Mouse (Mus musculus): ENCODE data around the gene Ankmy1. TPM values are rescaled to one million over a fixed set of nuclear protein-coding genes. Genes with fewer than 3 reads are reported as not detected.

Ankmy1 gene
- polyA plus RNA-seq, 1 experiment: 0.75 TPM

GRCm38 (mm10) chr1:92912286-92912685 lies 9.6 kb upstream of the Ankmy1 start:
- H3K4me1 ChIP-seq (ENCODE audit: control insufficient read depth, insufficient read depth, low read length): peaks cover 26% of the 10 kb centered on the region
- no peak overlapping the region; the same call in 1 of the 2 replicates for H3K27ac ChIP-seq (ENCODE audit: insufficient read depth, low read depth, low read length)
- no peak; the same call in 1 of the 2 replicates for TF ChIP-seq CTCF (conservative IDR thresholded peaks at IDR 0.05; ENCODE audit: insufficient read depth, insufficient read length, low read depth, low read length)
- no peak for TF ChIP-seq POLR2A (IDR thresholded peaks at IDR 0.05; ENCODE audit: low read depth, low read length)
- H3K27me3 ChIP-seq (replicated peaks; ENCODE audit: control insufficient read depth, insufficient read depth, low read length): no peaks in the 10 kb centered on the region
- DNase-seq: no peak
- no peaks in the 10 kb centered on the region for H3K36me3 ChIP-seq (ENCODE audit: control insufficient read depth, insufficient read depth, low read length)
- peak overlapping the region; percentile 47 for H3K4me3 ChIP-seq (ENCODE audit: insufficient read depth, low read depth, low read length)
- 28% methylated on average over 1 of the region's 1 CpGs for WGBS

GRCm38 (mm10) chr1:92911721-92912138 lies 9.0 kb upstream of the Ankmy1 start:
- 18% methylated on average over 8 of the region's 8 CpGs for WGBS
- H3K36me3 ChIP-seq (ENCODE audit: control insufficient read depth, insufficient read depth, low read length): no peaks in the 10 kb centered on the region
- H3K4me1 ChIP-seq (ENCODE audit: control insufficient read depth, insufficient read depth, low read length): peaks cover 26% of the 10 kb centered on the region
- DNase-seq: peak; percentile 42
- TF ChIP-seq CTCF (conservative IDR thresholded peaks at IDR 0.05; ENCODE audit: insufficient read depth, insufficient read length, low read depth, low read length) (no peak), POLR2A (IDR thresholded peaks at IDR 0.05; ENCODE audit: low read depth, low read length) (no peak)
- peak overlapping the region; percentile 49; the same call in 1 of the 2 replicates for H3K27ac ChIP-seq (ENCODE audit: insufficient read depth, low read depth, low read length)
- peak overlapping the region; percentile 47 for H3K4me3 ChIP-seq (ENCODE audit: insufficient read depth, low read depth, low read length)
- no peaks in the 10 kb centered on the region for H3K27me3 ChIP-seq (replicated peaks; ENCODE audit: control insufficient read depth, insufficient read depth, low read length)

DNA sequence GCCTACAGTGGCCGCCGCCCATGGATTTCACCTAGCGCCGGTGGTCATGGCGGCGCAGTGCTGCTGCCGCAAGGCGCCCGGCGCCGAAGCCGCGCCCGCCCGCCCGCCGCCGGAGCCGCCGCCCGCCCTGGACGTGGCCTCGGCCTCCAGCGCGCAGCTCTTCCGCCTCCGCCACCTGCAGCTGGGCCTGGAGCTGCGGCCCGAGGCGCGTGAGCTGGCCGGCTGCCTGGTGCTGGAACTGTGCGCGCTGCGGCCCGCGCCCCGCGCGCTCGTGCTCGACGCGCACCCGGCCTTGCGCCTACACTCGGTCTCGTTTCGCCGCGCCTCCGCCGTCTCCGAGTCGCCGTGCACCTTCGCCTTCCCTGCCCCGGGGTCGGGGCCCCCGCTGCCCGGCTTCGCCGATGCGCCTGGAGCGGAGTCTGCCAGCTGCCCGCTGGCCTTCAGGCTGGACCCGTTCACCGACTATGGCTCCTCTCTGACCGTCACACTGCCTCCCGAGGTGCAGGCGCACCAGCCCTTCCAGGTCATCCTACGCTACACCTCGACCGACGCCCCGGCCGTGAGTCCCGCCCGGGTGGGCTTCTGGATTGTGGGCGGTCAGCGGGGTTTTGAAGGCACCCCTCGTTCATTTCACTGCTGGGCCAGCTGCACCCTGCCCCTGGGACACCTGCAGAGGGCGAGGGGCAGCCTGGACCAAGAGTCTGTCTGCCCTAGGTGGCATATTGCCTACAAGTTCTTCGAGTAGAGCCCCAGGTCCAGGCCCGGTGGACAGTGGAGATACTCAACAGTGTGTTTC lies 8.4 kb upstream of the Ankmy1 start:
- 3% methylated on average over 77 of the region's 85 CpGs for WGBS
- H3K27ac ChIP-seq (ENCODE audit: insufficient read depth, low read depth, low read length): peak overlapping the region; percentile 49; the same call in 1 of the 2 replicates

GRCm38 (mm10) chr1:92910239-92910885 lies 7.7 kb upstream of the Ankmy1 start, which contains the start of gene Rnpepl1:
TSS of gene Rnpepl1 (plus strand) at chr1:92910783.
- TF ChIP-seq CTCF (conservative IDR thresholded peaks at IDR 0.05; ENCODE audit: insufficient read depth, insufficient read length, low read depth, low read length) (peak; percentile 58), POLR2A (IDR thresholded peaks at IDR 0.05; ENCODE audit: low read depth, low read length) (peak; percentile 12)
- WGBS: 1% methylated on average over 48 of the region's 57 CpGs
- peak; percentile 87 for DNase-seq

More for the DNA sequence above, 8.4 kb upstream of the Ankmy1 start:
- no peak for TF ChIP-seq CTCF (conservative IDR thresholded peaks at IDR 0.05; ENCODE audit: insufficient read depth, insufficient read length, low read depth, low read length)
- TF ChIP-seq POLR2A (IDR thresholded peaks at IDR 0.05; ENCODE audit: low read depth, low read length): no peak
- Histone ChIP-seq H3K4me3 (ENCODE audit: insufficient read depth, low read depth, low read length) (peak overlapping the region; percentile 47), H3K4me1 (ENCODE audit: control insufficient read depth, insufficient read depth, low read length) (peaks cover 26% of the 10 kb centered on the region), H3K36me3 (ENCODE audit: control insufficient read depth, insufficient read depth, low read length) (no peaks in the 10 kb centered on the region), H3K27me3 (replicated peaks; ENCODE audit: control insufficient read depth, insufficient read depth, low read length) (no peaks in the 10 kb centered on the region)
- DNase-seq: peak; percentile 66

DNA sequence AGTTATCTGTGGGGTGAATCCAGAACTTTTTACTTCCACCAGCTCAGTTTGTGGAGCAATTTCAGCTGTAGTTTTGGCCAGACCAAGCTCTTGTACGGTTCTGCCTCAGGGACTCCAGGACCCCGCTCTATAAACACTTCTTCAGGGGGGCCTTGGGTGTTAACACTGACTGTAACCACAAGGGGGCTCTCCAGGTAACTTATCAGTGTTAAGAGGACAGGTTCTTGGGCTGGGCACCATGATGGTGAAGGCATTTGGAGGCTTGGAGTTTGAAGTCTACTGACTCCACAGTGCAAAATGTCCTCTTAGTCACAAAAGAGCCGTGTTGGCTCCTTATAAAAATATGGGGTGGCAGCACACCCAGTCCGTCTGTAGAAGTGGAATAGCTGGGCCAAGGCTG lies 6.4 kb upstream of the Ankmy1 start:
- Histone ChIP-seq H3K27ac (ENCODE audit: insufficient read depth, low read depth, low read length) (no peak overlapping the region), H3K4me1 (ENCODE audit: control insufficient read depth, insufficient read depth, low read length) (peaks cover 26% of the 10 kb centered on the region), H3K4me3 (ENCODE audit: insufficient read depth, low read depth, low read length) (no peak overlapping the region), H3K27me3 (replicated peaks; ENCODE audit: control insufficient read depth, insufficient read depth, low read length) (no peaks in the 10 kb centered on the region), H3K36me3 (ENCODE audit: control insufficient read depth, insufficient read depth, low read length) (no peaks in the 10 kb centered on the region)
- 73% methylated on average over 4 of the region's 4 CpGs for whole genome bisulfite sequencing
- no peak for TF ChIP-seq POLR2A (IDR thresholded peaks at IDR 0.05; ENCODE audit: low read depth, low read length)
- 0 out of 2 replicates have a peak, but pooled peaks have one; percentile 5 for TF ChIP-seq CTCF (conservative IDR thresholded peaks at IDR 0.05; ENCODE audit: insufficient read depth, insufficient read length, low read depth, low read length)
- peak; percentile 25 for DNase-seq

More at GRCm38 (mm10) chr1:92910239-92910885, 7.7 kb upstream of the Ankmy1 start, which contains the start of gene Rnpepl1:
- peak within 1 kb of the TSS; percentile 47 for H3K4me3 ChIP-seq (ENCODE audit: insufficient read depth, low read depth, low read length)
- no peaks in the 10 kb centered on the region for H3K36me3 ChIP-seq (ENCODE audit: control insufficient read depth, insufficient read depth, low read length)
- H3K27ac ChIP-seq (ENCODE audit: insufficient read depth, low read depth, low read length): peak within 1 kb of the TSS; percentile 49
- H3K4me1 ChIP-seq (ENCODE audit: control insufficient read depth, insufficient read depth, low read length): peaks cover 26% of the 10 kb centered on the region
- no peaks in the 10 kb centered on the region for H3K27me3 ChIP-seq (replicated peaks; ENCODE audit: control insufficient read depth, insufficient read depth, low read length)

- WGBS: 98% methylated on average over 3 of the region's 3 CpGs
These were observed 6.0 kb upstream of the Ankmy1 start for GRCm38 (mm10) chr1:92908664-92909063.

More at GRCm38 (mm10) chr1:92908664-92909063, 6.0 kb upstream of the Ankmy1 start:
- H3K36me3 ChIP-seq (ENCODE audit: control insufficient read depth, insufficient read depth, low read length): no peaks in the 10 kb centered on the region
- DNase-seq: no peak
- peaks cover 26% of the 10 kb centered on the region for H3K4me1 ChIP-seq (ENCODE audit: control insufficient read depth, insufficient read depth, low read length)
- no peak overlapping the region for H3K27ac ChIP-seq (ENCODE audit: insufficient read depth, low read depth, low read length)
- H3K4me3 ChIP-seq (ENCODE audit: insufficient read depth, low read depth, low read length): no peak overlapping the region
- no peaks in the 10 kb centered on the region for H3K27me3 ChIP-seq (replicated peaks; ENCODE audit: control insufficient read depth, insufficient read depth, low read length)
- TF ChIP-seq CTCF (conservative IDR thresholded peaks at IDR 0.05; ENCODE audit: insufficient read depth, insufficient read length, low read depth, low read length) (no peak), POLR2A (IDR thresholded peaks at IDR 0.05; ENCODE audit: low read depth, low read length) (no peak)

Measured in kidney, adult 2 months (tissue).